Mouse (Mus musculus): ENCODE results near the gene Foxj1. TPM values are rescaled to one million over a fixed set of nuclear protein-coding genes. Genes with fewer than 3 reads are reported as not detected.

Foxj1 gene
- total and polyA plus RNA-seq, 3 experiments, result 0.05 to 0.11 TPM; not detected in 1

- DNase-seq (ENCODE audit: low spot score) (peak; percentile 78), ATAC-seq (ENCODE audit: extremely low read depth, insufficient number of reproducible peaks, low FRiP score, poor library complexity, severe bottlenecking) (peak; percentile 78)
- H3K4me3 ChIP-seq (ENCODE audit: low read depth, low read length), result peak overlapping the region; percentile 55; the same call in 1 of the 2 replicates
These were observed 27.3 kb downstream of the Foxj1 start for GRCm38 (mm10) chr11:116307762-116308531.

DNA sequence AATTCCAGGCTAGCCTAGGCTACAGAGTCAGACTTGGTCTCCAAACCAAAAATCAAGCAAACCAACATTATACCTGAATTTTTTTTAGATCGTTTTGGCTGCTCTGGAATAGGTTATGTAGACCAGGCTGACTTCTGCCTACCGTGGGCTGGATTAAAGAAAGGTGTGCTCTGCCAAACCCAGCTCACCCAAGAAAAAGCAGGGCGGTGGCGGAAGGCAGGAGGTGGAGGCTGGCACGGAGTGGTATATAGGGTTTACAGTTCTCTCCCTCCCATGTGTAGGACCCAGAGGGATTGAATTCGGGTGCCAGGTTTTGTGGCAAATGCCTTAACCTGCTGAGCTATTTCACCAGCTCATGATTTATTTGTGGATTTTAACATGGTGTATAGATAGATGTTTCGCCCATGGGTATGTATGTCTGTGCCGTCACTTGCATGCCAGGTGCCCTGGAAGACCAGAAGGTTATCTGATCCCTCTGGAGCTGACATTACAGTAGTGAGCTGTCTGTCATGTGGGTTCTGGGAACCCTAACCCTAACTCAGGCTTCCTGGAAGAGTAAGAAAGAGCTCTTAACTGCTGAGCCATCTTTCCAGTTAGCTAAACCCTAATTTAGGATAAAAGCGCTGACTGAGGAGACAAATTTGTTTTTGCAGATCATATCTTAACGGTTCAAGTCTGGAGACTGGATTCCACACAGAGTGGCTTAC is 28.0 kb downstream of the Foxj1 start, which contains the start of gene Exoc7:
TSS of gene Exoc7 (minus strand) at position 215 of the 707 bp plus-strand sequence.
- H3K4me1 ChIP-seq (ENCODE audit: insufficient read depth, low read depth, low read length), result peaks cover 34% of the 10 kb centered on the region
- TF ChIP-seq CTCF (IDR thresholded peaks at IDR 0.05; ENCODE audit: low read depth, low read length) (no peak), TAL1 (conservative IDR thresholded peaks at IDR 0.05; ENCODE audit: low read depth, low read length) (peak; percentile 42), GATA2 (IDR thresholded peaks at IDR 0.05; ENCODE audit: borderline replicate concordance, low read depth, low read length) (no peak), GATA1 (IDR thresholded peaks at IDR 0.05; ENCODE audit: borderline replicate concordance, low read length) (no peak), POLR2AphosphoS5 (IDR thresholded peaks at IDR 0.05; ENCODE audit: insufficient replicate concordance, low read depth, low read length) (no peak)
- peak within 1 kb of the TSS; percentile 79 for H3K4me3 ChIP-seq (ENCODE audit: low read depth, low read length)
- ATAC-seq (ENCODE audit: extremely low read depth, insufficient number of reproducible peaks, low FRiP score, poor library complexity, severe bottlenecking) (no peak), DNase-seq (ENCODE audit: low spot score) (no peak)
- H3K27me3 ChIP-seq (ENCODE audit: insufficient read depth, low read length), result no peaks in the 10 kb centered on the region
- peaks cover 32% of the 10 kb centered on the region for H3K36me3 ChIP-seq (replicated peaks)
- H3K9me3 ChIP-seq (replicated peaks), result no peaks in the 10 kb centered on the region

More at GRCm38 (mm10) chr11:116307762-116308531, 27.3 kb downstream of the Foxj1 start:
- Histone ChIP-seq H3K9me3 (replicated peaks) (no peaks in the 10 kb centered on the region), H3K36me3 (replicated peaks) (peaks cover 24% of the 10 kb centered on the region), H3K4me1 (ENCODE audit: insufficient read depth, low read depth, low read length) (peaks cover 34% of the 10 kb centered on the region), H3K27me3 (ENCODE audit: insufficient read depth, low read length) (no peaks in the 10 kb centered on the region)
- TF ChIP-seq POLR2AphosphoS5 (IDR thresholded peaks at IDR 0.05; ENCODE audit: insufficient replicate concordance, low read depth, low read length) (no peak), GATA1 (IDR thresholded peaks at IDR 0.05; ENCODE audit: borderline replicate concordance, low read length) (no peak), TAL1 (conservative IDR thresholded peaks at IDR 0.05; ENCODE audit: low read depth, low read length) (0 out of 2 replicates have a peak, but pooled peaks have one; percentile 9)

DNA sequence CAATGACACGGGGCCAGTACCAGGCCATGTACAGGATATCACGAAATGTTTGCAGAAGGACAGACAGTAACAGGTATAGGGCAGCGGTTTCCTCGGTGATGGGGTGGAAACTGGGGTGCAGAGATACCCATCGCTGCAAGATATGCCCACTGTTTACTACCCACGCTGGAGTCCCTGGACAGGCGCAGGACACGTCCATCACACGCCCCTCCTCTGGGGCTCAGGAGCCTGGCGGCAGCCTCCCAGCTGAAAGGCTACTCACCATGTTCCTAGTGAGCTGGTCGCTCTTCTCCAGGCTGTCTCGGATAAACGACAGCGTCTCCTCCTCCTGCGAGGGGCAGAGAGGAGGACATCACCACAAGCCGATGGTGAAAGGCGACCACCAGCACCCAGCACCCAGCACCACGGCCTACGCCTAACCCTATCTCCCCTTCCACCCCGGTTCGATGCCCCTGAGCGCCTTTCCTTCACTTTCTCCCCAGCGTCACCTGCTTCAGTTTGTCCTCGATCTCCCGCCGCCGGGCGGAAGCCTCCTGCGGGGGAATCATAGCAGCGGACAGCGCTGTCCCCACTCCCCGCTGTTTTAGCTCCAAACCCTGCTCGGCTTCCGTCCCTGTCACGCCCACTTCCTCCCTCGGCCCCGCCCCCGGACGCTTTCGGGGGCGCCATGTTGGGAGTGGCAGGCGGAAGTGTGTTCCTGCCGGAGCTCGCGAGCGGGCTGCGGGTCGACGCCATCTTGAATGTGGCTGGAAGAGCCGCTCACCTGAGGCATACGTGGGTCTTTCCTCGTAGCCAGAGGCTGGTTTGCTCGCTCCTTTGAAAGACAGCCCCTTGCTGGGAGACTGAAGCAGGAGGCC is 28.8 kb downstream of the Foxj1 start:
- peak; percentile 65 for DNase-seq (ENCODE audit: low spot score)
- peak; percentile 76 for ATAC-seq (ENCODE audit: extremely low read depth, insufficient number of reproducible peaks, low FRiP score, poor library complexity, severe bottlenecking)
- no peak for TF ChIP-seq POLR2AphosphoS5 (IDR thresholded peaks at IDR 0.05; ENCODE audit: insufficient replicate concordance, low read depth, low read length)
- no peak for TF ChIP-seq CTCF (IDR thresholded peaks at IDR 0.05; ENCODE audit: low read depth, low read length)
- no peak for TF ChIP-seq GATA2 (IDR thresholded peaks at IDR 0.05; ENCODE audit: borderline replicate concordance, low read depth, low read length)
- no peak for TF ChIP-seq GATA1 (IDR thresholded peaks at IDR 0.05; ENCODE audit: borderline replicate concordance, low read length)
- no peak for TF ChIP-seq TAL1 (conservative IDR thresholded peaks at IDR 0.05; ENCODE audit: low read depth, low read length)
- H3K9me3 ChIP-seq (replicated peaks), result no peaks in the 10 kb centered on the region
- H3K27me3 ChIP-seq (ENCODE audit: insufficient read depth, low read length), result no peaks in the 10 kb centered on the region
- H3K4me3 ChIP-seq (ENCODE audit: low read depth, low read length), result peak overlapping the region; percentile 79
- H3K36me3 ChIP-seq (replicated peaks), result peaks cover 40% of the 10 kb centered on the region
- H3K4me1 ChIP-seq (ENCODE audit: insufficient read depth, low read depth, low read length), result peaks cover 34% of the 10 kb centered on the region

GRCm38 (mm10) chr11:116305423-116305822 is 29.8 kb downstream of the Foxj1 start:
- ATAC-seq (ENCODE audit: extremely low read depth, insufficient number of reproducible peaks, low FRiP score, poor library complexity, severe bottlenecking), result no peak
- DNase-seq (ENCODE audit: low spot score), result no peak
- TF ChIP-seq POLR2AphosphoS5 (IDR thresholded peaks at IDR 0.05; ENCODE audit: insufficient replicate concordance, low read depth, low read length) (no peak), TAL1 (conservative IDR thresholded peaks at IDR 0.05; ENCODE audit: low read depth, low read length) (no peak), CTCF (IDR thresholded peaks at IDR 0.05; ENCODE audit: low read depth, low read length) (no peak), GATA1 (IDR thresholded peaks at IDR 0.05; ENCODE audit: borderline replicate concordance, low read length) (no peak), GATA2 (IDR thresholded peaks at IDR 0.05; ENCODE audit: borderline replicate concordance, low read depth, low read length) (no peak)
- no peak overlapping the region for H3K4me3 ChIP-seq (ENCODE audit: low read depth, low read length)
- peaks cover 49% of the 10 kb centered on the region for H3K36me3 ChIP-seq (replicated peaks)
- H3K9me3 ChIP-seq (replicated peaks), result no peaks in the 10 kb centered on the region
- H3K4me1 ChIP-seq (ENCODE audit: insufficient read depth, low read depth, low read length), result peaks cover 34% of the 10 kb centered on the region
- no peaks in the 10 kb centered on the region for H3K27me3 ChIP-seq (ENCODE audit: insufficient read depth, low read length)

GRCm38 (mm10) chr11:116298621-116299020 is 36.6 kb downstream of the Foxj1 start:
- ATAC-seq (ENCODE audit: extremely low read depth, insufficient number of reproducible peaks, low FRiP score, poor library complexity, severe bottlenecking) (no peak), DNase-seq (ENCODE audit: low spot score) (no peak)
- Histone ChIP-seq H3K36me3 (replicated peaks) (peaks cover 99% of the 10 kb centered on the region), H3K4me3 (ENCODE audit: low read depth, low read length) (no peak overlapping the region), H3K9me3 (replicated peaks) (no peaks in the 10 kb centered on the region), H3K27me3 (ENCODE audit: insufficient read depth, low read length) (no peaks in the 10 kb centered on the region), H3K4me1 (ENCODE audit: insufficient read depth, low read depth, low read length) (peaks cover 7% of the 10 kb centered on the region)
- no peak for TF ChIP-seq CTCF (IDR thresholded peaks at IDR 0.05; ENCODE audit: low read depth, low read length)
- no peak for TF ChIP-seq TAL1 (conservative IDR thresholded peaks at IDR 0.05; ENCODE audit: low read depth, low read length)

DNA sequence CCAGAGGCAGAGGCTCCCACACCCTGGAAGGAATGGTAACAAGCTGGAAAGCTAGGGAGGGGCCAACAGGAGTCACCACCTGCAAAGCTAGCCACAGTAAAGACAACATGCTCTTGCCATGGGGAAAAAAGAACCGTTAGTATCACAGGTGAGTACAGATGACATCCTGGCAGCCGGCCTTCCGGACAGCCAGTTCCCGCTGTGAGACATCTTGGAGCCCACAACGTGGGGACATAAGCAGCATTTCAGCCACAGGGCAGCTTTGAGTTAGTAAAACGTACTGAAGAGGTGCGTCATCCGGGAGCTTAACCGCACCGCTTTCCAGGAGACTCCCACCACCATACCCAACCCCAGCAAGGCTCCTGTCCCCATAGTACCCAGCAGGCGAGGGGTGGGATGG is 37.0 kb downstream of the Foxj1 start:
- H3K36me3 ChIP-seq (replicated peaks), result peaks cover 99% of the 10 kb centered on the region
- no peaks in the 10 kb centered on the region for H3K27me3 ChIP-seq (ENCODE audit: insufficient read depth, low read length)
- H3K4me3 ChIP-seq (ENCODE audit: low read depth, low read length), result no peak overlapping the region
- DNase-seq (ENCODE audit: low spot score) (no peak), ATAC-seq (ENCODE audit: extremely low read depth, insufficient number of reproducible peaks, low FRiP score, poor library complexity, severe bottlenecking) (no peak)
- no peaks in the 10 kb centered on the region for H3K9me3 ChIP-seq (replicated peaks)
- no peak for TF ChIP-seq CTCF (IDR thresholded peaks at IDR 0.05; ENCODE audit: low read depth, low read length)
- TF ChIP-seq GATA1 (IDR thresholded peaks at IDR 0.05; ENCODE audit: borderline replicate concordance, low read length), result no peak
- no peak for TF ChIP-seq POLR2AphosphoS5 (IDR thresholded peaks at IDR 0.05; ENCODE audit: insufficient replicate concordance, low read depth, low read length)
- no peak for TF ChIP-seq TAL1 (conservative IDR thresholded peaks at IDR 0.05; ENCODE audit: low read depth, low read length)
- no peak for TF ChIP-seq GATA2 (IDR thresholded peaks at IDR 0.05; ENCODE audit: borderline replicate concordance, low read depth, low read length)
- H3K4me1 ChIP-seq (ENCODE audit: insufficient read depth, low read depth, low read length), result peaks cover 9% of the 10 kb centered on the region

Data from G1E (cell line).